Mouse (Mus musculus) gastrocnemius, postnatal 14 days (tissue): ENCODE measurements around the gene Trim43b. TPM values are rescaled to one million over a fixed set of nuclear protein-coding genes. Genes with fewer than 3 reads are reported as not detected.
"Not testable (repeated sequence)": the region's sequence is repeated elsewhere in the genome, so short reads cannot be mapped to it uniquely, and the experiment has no call there.

Source experiments
- DNase-seq: peaks from one replicate; pipeline ENCODE4 v3.0.0; 2021; ENCODE audit warnings: mixed read lengths
- intact Hi-C: fragments of 180-260 bp; cut with DNase I; formaldehyde crosslinking; loops from one replicate; pipeline ENCODE4 v1.15.1; 2025; ENCODE audit warnings: low total_unique reads
- long read RNA-seq, 2 experiments: library from polyadenylated mRNA; stranded (forward); transcript quantifications; one replicate each; pipeline ENCODE4 v2.0.0; 2021
- total RNA-seq, 2 experiments: library from RNA; stranded (reverse); gene quantifications; 2 replicates each; pipeline ENCODE4 v1.2.3; 2021

Trim43b gene
- under 1 TPM; 0.12 to 0.13 TPM for total RNA-seq
- long read RNA-seq, experiment 1, result 0 reads
- long read RNA-seq, experiment 2, result 0 reads

DNA sequence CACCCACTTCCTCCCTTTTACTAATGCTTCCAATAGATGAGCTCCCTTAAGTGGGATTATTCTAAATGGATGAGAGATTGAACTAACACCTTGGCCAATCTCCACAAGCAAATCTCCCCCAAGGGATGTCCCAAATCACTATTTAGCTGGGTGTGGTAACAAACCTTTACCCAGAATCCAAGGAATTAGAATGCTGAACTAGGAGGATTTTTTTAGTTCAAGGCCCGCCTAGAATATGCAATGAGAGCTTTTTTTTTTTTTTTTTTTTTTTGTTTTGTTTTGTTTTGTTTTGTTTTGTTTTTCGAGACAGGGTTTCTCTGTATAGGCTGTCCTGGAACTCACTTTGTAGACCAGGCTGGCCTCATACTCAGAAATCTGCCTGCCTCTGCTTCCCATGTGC is at the start of gene Trim43b:
TSS of gene Trim43b (minus strand) at position 101 of the 400 bp plus-strand sequence.
- intact Hi-C loops, DNase-seq: not testable (repeated sequence)

DNA sequence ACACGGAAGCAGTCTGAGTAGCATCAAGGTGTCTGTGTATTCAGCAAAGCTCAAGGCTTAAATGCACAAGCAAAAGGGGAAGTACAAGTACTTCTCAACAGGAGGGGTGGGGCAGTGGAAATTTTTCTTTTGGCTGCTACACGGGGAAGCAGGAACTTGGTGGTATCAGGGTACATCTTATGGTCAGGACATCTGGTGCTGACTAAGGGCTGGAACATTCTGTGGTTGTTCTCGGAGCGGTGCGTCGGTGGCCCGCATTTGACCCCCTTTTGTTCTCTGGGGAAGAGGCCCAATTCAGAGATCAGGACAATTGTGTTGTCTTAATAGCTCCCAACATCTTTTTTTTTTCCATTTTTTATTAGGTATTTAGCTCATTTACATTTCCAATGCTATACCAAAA is 11.9 kb upstream of the Trim43b start:
- intact Hi-C loops, DNase-seq: not testable (repeated sequence)

DNA sequence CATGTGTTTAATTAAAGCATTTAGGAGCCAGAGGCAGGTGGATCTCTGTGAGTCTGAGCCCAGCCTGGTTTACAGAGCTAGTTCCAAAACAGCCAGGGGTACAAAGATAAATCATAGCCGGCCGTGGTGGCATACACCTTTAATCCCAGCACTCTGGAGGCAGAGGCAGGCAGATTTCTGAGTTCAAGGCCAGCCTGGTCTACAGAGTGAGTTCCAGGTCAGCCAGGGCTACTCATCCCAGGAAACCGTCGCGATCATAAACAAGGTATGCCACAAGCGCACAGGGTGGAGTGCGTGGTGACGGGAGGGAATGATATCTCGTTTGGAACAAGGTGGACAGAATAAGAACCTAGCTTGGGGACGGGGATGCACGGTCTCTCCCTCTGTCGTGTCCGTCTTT is 5.9 kb downstream of the Trim43b start:
- DNase-seq, intact Hi-C loops: not testable (repeated sequence)

DNA sequence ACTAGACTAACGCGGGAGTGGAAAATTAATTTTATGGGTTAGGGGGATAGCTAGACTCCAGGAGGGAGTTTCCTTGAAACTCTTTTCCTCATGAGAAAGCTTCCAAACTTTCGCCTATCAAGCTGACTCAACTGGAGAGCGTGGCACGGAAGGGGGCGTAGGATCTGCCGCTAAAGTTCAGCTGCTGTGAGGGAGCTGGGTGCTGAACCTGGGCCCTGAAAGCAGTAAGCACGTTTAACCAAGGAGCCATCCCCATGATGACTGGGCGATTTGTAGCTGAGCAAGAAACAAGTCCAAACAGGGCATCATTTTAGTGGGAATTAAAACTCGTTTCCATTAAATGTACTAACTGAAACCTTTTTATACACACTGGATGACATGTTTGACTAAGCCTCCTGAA is 13.0 kb downstream of the Trim43b start:
- intact Hi-C loops, DNase-seq: not testable (repeated sequence)

DNA sequence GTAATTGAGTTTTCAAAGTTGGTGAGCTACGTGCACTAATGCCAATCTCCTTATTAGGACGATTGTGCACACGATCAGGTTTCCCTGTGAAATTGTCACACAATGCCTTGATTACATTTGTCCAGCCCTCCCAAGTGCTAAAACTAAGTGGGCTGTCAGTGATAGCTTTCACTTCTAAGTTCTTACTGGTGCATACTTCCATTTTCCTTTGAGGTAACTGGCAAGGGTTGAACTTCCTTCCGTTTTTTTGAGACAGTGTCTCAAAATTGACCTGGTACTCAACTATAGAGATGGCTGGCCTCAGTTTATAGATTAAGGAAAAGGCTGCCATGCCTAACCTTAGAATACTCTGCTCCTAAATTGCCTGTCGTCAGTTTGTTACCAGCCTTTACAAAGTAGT is 16.1 kb downstream of the Trim43b start:
- DNase-seq, intact Hi-C loops: not testable (repeated sequence)

DNA sequence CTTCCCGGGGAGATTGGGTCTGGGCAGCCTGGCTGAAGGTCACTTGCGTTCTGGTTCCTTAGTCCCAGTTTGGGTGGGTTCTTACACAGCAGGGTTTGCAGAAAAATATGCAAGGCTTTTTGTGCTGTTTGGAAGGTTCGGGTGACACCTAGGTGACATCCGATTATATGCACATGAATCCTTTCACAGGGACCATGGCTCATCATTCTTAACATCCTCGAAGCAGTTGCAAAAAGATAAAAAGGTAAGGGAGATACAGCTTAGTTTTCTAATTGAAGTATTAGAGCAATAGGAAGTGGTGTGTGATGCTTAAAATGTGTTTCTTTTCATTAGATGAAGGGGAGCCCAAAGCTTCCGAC is 25.5 kb downstream of the Trim43b start:
- DNase-seq, intact Hi-C loops: not testable (repeated sequence)

DNA sequence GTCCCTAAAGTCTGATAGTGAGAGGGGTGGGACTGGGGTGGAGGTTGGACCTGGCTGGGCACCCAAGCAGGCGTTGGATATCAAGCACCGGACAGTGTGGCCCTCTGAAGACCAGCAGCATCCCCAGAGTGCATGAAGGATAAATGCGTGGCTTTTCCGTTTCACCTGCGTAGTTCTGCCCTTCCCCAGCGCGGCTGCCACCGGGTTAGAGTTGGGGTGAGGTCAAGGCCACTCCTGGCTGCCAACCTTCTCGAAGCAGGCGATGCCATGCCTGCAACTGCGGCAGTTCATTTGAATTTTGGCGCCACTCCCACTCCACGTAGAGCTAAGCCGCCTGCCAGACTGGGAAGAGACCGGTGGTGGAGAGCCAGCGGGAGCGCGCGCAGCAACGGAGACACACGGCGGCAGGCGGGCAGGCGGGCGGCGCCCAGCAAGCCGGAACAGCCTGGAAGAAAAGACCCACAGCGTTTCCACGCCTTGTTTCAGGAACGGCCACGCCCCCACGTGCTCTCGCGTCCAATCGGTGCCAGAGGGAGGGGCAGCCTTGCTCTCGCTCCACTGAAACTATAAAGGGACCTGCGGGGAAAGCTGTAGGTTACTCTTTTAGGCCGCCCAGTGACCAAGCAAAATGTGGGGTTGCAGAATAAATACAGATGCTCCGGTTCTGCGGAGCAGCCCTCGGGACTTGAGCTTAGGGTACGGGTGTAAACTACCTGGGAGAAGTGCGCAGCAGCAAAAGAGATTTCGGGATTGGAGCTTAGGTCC is 26.1 kb downstream of the Trim43b start:
- intact Hi-C loops, result not testable (repeated sequence)
- DNase-seq, result peak; percentile 57

Other genes with a start within 250 kb of the Trim43b start
- gene Bcl2a1a, start 135.9 kb downstream of the Trim43b start, total RNA-seq, result under 1 TPM in 1 of 2 experiments, not detected in 1; 0.37 TPM
- gene Bcl2a1b, start 106.4 kb upstream of the Trim43b start, total RNA-seq, result not detected
- gene Gm29094, start 106.5 kb upstream of the Trim43b start, total RNA-seq, result not detected
- gene Mthfs, start 117.8 kb upstream of the Trim43b start, total RNA-seq, result 1 to 10 TPM; 7.2 to 7.7 TPM